Mouse (Mus musculus): ENCODE results near the gene Nr2f2. TPM values are rescaled to one million over a fixed set of nuclear protein-coding genes. Genes with fewer than 3 reads are reported as not detected.
A peak's percentile ranks its signal among the peaks of the same experiment; 100 is the strongest.

Gene Nr2f2
- polyA plus RNA-seq, 1 experiment from 2014 or later, result 32.5 TPM

- Histone ChIP-seq H3K36me3 (ENCODE audit: control insufficient read depth, insufficient read depth, low read length) (no peaks in the 10 kb centered on the region), H3K27ac (replicated peaks in 1 of 2; ENCODE audit: control insufficient read depth in 1 of 2, insufficient read depth in 1 of 2, low read depth in 2 of 2, low read length in 2 of 2) (peak overlapping the region; percentile 41 to 77), H3K4me3 (ENCODE audit: control insufficient read depth in 1 of 2, insufficient read depth in 1 of 2, low read depth in 1 of 2, low read length in 2 of 2) (peak overlapping the region; percentile 47 to 48), H3K9me3 (ENCODE audit: control insufficient read depth, low read length) (no peaks in the 10 kb centered on the region), H3K27me3 (ENCODE audit: control insufficient read depth, insufficient read depth, low read length) (peaks cover 56% of the 10 kb centered on the region), H3K4me1 (ENCODE audit: control insufficient read depth in 2 of 2, insufficient read depth in 2 of 2, low read length in 2 of 2) (peaks cover 3 to 5% of the 10 kb centered on the region in 2 experiments; a peak in 3 of 4 replicates), H3K9ac (ENCODE audit: low read length) (peak overlapping the region; percentile 75), H3K4me2 (ENCODE audit: low read length) (peak overlapping the region; percentile 58)
- no peak for ATAC-seq (ENCODE audit: insufficient number of reproducible peaks, insufficient read depth, low FRiP score, low read depth)
- 2% methylated on average over 17 of the region's 17 CpGs for WGBS
These were observed 1.1 kb downstream of the Nr2f2 start for GRCm38 (mm10) chr7:70365401-70365811.

- no peak for ATAC-seq (ENCODE audit: insufficient number of reproducible peaks, insufficient read depth, low FRiP score, low read depth)
- H3K27ac ChIP-seq (replicated peaks in 1 of 2; ENCODE audit: control insufficient read depth in 1 of 2, insufficient read depth in 1 of 2, low read depth in 2 of 2, low read length in 2 of 2), result peak overlapping the region; percentile 35 to 77
- H3K4me2 ChIP-seq (ENCODE audit: low read length), result peak overlapping the region; percentile 58
- peaks cover under 1 to 10% of the 10 kb centered on the region in 2 experiments; a peak in 3 of 4 replicates for H3K4me1 ChIP-seq (ENCODE audit: control insufficient read depth in 2 of 2, insufficient read depth in 2 of 2, low read length in 2 of 2)
- H3K9me3 ChIP-seq (ENCODE audit: control insufficient read depth, low read length), result no peaks in the 10 kb centered on the region
- H3K27me3 ChIP-seq (ENCODE audit: control insufficient read depth, insufficient read depth, low read length), result peaks cover 50% of the 10 kb centered on the region
- 2% methylated on average over 3 of the region's 3 CpGs for WGBS
- no peaks in the 10 kb centered on the region for H3K36me3 ChIP-seq (ENCODE audit: control insufficient read depth, insufficient read depth, low read length)
- peak overlapping the region; percentile 75 for H3K9ac ChIP-seq (ENCODE audit: low read length)
- peak overlapping the region; percentile 47 to 48; a peak in 3 of 4 replicates for H3K4me3 ChIP-seq (ENCODE audit: control insufficient read depth in 1 of 2, insufficient read depth in 1 of 2, low read depth in 1 of 2, low read length in 2 of 2)
These were observed 1.7 kb downstream of the Nr2f2 start for GRCm38 (mm10) chr7:70364798-70365197.

GRCm38 (mm10) chr7:70363351-70363750 lies 3.2 kb downstream of the Nr2f2 start:
- peaks cover 2 to 6% of the 10 kb centered on the region in 2 experiments; a peak in 2 of 4 replicates for H3K4me1 ChIP-seq (ENCODE audit: control insufficient read depth in 2 of 2, insufficient read depth in 2 of 2, low read length in 2 of 2)
- H3K9me3 ChIP-seq (ENCODE audit: control insufficient read depth, low read length), result no peaks in the 10 kb centered on the region
- no peak for ATAC-seq (ENCODE audit: insufficient number of reproducible peaks, insufficient read depth, low FRiP score, low read depth)
- no peak overlapping the region for H3K4me3 ChIP-seq (ENCODE audit: control insufficient read depth in 1 of 2, insufficient read depth in 1 of 2, low read depth in 1 of 2, low read length in 2 of 2)
- no peak overlapping the region; the same call in 1 of the 2 replicates for H3K9ac ChIP-seq (ENCODE audit: low read length)
- peaks cover 40% of the 10 kb centered on the region for H3K27me3 ChIP-seq (ENCODE audit: control insufficient read depth, insufficient read depth, low read length)
- H3K27ac ChIP-seq (replicated peaks in 1 of 2; ENCODE audit: control insufficient read depth in 1 of 2, insufficient read depth in 1 of 2, low read depth in 2 of 2, low read length in 2 of 2), result no peak overlapping the region
- H3K36me3 ChIP-seq (ENCODE audit: control insufficient read depth, insufficient read depth, low read length), result no peaks in the 10 kb centered on the region
- WGBS, result 30% methylated on average over 4 of the region's 4 CpGs
- peak overlapping the region; percentile 13; the same call in 1 of the 2 replicates for H3K4me2 ChIP-seq (ENCODE audit: low read length)

GRCm38 (mm10) chr7:70362526-70363170 lies 3.9 kb downstream of the Nr2f2 start:
- H3K9me3 ChIP-seq (ENCODE audit: control insufficient read depth, low read length), result no peaks in the 10 kb centered on the region
- H3K36me3 ChIP-seq (ENCODE audit: control insufficient read depth, insufficient read depth, low read length), result no peaks in the 10 kb centered on the region
- H3K27ac ChIP-seq (replicated peaks in 1 of 2; ENCODE audit: control insufficient read depth in 1 of 2, insufficient read depth in 1 of 2, low read depth in 2 of 2, low read length in 2 of 2), result no peak overlapping the region
- peak overlapping the region in 1 of 2 experiments; percentile 73; a peak in 3 of 4 replicates for H3K4me3 ChIP-seq (ENCODE audit: control insufficient read depth in 1 of 2, insufficient read depth in 1 of 2, low read depth in 1 of 2, low read length in 2 of 2)
- peak overlapping the region; percentile 89; the same call in 1 of the 2 replicates for H3K9ac ChIP-seq (ENCODE audit: low read length)
- peaks cover 2 to 6% of the 10 kb centered on the region in 2 experiments; a peak in 2 of 4 replicates for H3K4me1 ChIP-seq (ENCODE audit: control insufficient read depth in 2 of 2, insufficient read depth in 2 of 2, low read length in 2 of 2)
- peaks cover 40% of the 10 kb centered on the region for H3K27me3 ChIP-seq (ENCODE audit: control insufficient read depth, insufficient read depth, low read length)
- H3K4me2 ChIP-seq (ENCODE audit: low read length), result peak overlapping the region; percentile 86
- no peak for ATAC-seq (ENCODE audit: insufficient number of reproducible peaks, insufficient read depth, low FRiP score, low read depth)
- 13% methylated on average over 12 of the region's 12 CpGs for WGBS

- Histone ChIP-seq H3K27me3 (ENCODE audit: control insufficient read depth, insufficient read depth, low read length) (peaks cover 40% of the 10 kb centered on the region), H3K9me3 (ENCODE audit: control insufficient read depth, low read length) (no peaks in the 10 kb centered on the region), H3K4me1 (ENCODE audit: control insufficient read depth in 2 of 2, insufficient read depth in 2 of 2, low read length in 2 of 2) (peaks cover 2 to 6% of the 10 kb centered on the region in 2 experiments; a peak in 2 of 4 replicates), H3K4me3 (ENCODE audit: control insufficient read depth in 1 of 2, insufficient read depth in 1 of 2, low read depth in 1 of 2, low read length in 2 of 2) (peak overlapping the region; percentile 73 to 82), H3K27ac (replicated peaks in 1 of 2; ENCODE audit: control insufficient read depth in 1 of 2, insufficient read depth in 1 of 2, low read depth in 2 of 2, low read length in 2 of 2) (peak overlapping the region; percentile 83 to 97), H3K36me3 (ENCODE audit: control insufficient read depth, insufficient read depth, low read length) (0 out of 2 replicates have a peak, but pooled peaks cover 3% of the 10 kb centered on the region), H3K4me2 (ENCODE audit: low read length) (peak overlapping the region; percentile 86), H3K9ac (ENCODE audit: low read length) (peak overlapping the region; percentile 89)
- under 1% methylated on average over 90 of the region's 98 CpGs for WGBS
- ATAC-seq (ENCODE audit: insufficient number of reproducible peaks, insufficient read depth, low FRiP score, low read depth), result peak; percentile 91
These were observed 4.9 kb downstream of the Nr2f2 start for GRCm38 (mm10) chr7:70361383-70362364.

GRCm38 (mm10) chr7:70360611-70361382 lies 5.7 kb downstream of the Nr2f2 start:
- Histone ChIP-seq H3K27ac (replicated peaks in 1 of 2; ENCODE audit: control insufficient read depth in 1 of 2, insufficient read depth in 1 of 2, low read depth in 2 of 2, low read length in 2 of 2) (peak overlapping the region; percentile 83 to 97), H3K36me3 (ENCODE audit: control insufficient read depth, insufficient read depth, low read length) (peaks cover 7% of the 10 kb centered on the region; the same call in 1 of the 2 replicates), H3K27me3 (ENCODE audit: control insufficient read depth, insufficient read depth, low read length) (peaks cover 45% of the 10 kb centered on the region), H3K9ac (ENCODE audit: low read length) (peak overlapping the region; percentile 89), H3K4me2 (ENCODE audit: low read length) (peak overlapping the region; percentile 86), H3K4me1 (ENCODE audit: control insufficient read depth in 2 of 2, insufficient read depth in 2 of 2, low read length in 2 of 2) (peaks cover 2 to 6% of the 10 kb centered on the region in 2 experiments; a peak in 2 of 4 replicates), H3K4me3 (ENCODE audit: control insufficient read depth in 1 of 2, insufficient read depth in 1 of 2, low read depth in 1 of 2, low read length in 2 of 2) (peak overlapping the region; percentile 73 to 82), H3K9me3 (ENCODE audit: control insufficient read depth, low read length) (no peaks in the 10 kb centered on the region)
- under 1% methylated on average over 72 of the region's 84 CpGs for WGBS
- ATAC-seq (ENCODE audit: insufficient number of reproducible peaks, insufficient read depth, low FRiP score, low read depth), result no peak
